Mouse (Mus musculus) cerebellum, adult 8-10 months (tissue): ENCODE data around the gene Zdhhc21.
A peak's percentile ranks its signal among the peaks of the same experiment; 100 is the strongest.

Experiments used
- DNase-seq: peaks from one replicate; pipeline ENCODE4 v3.0.0; 2022

Gene Zdhhc21

DNA sequence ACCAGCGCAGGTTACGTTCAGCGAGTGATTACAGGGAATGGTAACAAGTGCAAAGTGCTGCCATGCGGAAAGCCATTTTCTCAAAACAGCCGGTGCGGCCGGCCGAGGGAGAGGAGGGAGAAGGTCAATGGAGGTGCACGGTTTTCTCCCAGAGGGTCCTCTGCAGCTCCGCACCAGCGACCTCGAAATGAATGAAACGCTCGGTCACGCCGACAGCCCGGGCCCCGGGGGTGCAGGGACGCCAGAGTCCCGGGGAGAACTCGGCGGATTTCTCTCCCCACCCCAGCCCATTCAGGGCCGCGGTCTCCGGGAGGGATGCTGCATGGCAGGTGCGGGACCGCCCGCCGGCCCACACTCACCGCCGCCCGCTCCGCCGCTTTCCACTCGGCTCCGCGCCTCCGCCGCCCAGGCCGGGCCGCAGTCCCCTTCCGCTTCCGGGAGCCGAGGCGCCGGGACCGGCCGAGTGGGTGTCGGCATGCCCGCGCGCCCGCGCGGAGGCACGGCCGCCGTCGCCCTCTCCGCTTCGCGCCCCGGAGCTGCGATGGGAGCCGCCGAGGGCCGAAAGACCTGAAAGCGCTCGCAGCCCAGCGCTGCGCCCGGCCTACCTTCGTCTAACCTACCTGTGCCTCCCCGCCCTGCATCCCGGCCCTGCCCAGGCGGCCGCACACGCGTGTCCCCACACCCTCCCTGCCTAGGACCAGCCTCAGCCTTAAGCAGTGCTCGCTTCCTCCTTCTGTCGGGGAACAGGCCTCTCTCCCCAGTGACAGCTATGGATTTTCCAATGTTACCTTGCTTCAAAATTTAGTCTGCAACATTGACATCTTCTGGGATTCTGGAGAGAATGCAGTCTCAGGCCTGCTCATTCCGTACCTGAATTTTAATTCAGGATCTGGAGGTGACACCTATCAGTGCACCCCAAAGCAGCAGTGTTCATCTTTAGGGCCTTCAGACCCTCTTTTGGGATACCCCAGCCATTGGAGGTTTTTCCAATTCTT lies at the start of gene Zdhhc21:
Gene Zdhhc21, minus strand, starts transcription at position 828 of the 995 bp plus-strand sequence.
- DNase-seq = peak; percentile 89

DNA sequence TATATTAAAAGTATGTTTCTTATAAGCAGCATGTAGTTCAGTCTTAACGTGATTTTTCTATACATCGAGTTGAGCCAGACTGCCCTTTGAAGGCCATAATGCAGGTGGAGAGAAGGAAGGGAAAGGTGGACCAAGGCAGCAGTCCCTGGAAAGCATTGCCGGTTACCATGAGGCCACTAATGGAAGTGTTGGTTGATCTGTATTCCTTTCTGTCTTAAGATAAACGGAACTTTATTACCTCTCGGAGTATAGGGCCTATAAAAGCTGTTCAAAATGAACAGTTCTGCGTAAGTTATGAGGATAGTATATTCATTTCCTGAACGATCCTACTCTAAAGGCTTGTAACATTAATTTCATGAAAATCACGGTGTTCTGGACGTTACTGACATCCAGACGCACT lies 35.5 kb upstream of the Zdhhc21 start:
- no peak for DNase-seq

DNA sequence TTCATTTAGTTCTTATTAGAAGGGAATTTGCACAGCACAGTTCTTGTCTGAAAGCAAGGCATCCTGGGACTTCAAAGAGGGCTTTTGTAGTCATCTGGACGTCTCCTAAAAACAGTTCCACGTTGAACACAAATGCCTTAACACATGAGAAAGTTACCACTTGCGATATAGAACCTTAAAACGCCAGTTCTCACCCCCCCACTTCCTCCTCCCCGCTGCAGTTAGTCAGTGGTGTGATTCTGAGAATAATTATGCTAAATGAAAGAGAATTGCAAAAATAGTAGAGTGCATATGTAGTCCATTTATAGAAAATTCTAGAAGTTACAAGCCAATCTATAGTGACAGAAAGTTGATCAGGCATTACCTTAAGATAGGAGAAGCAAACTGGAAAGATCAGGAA lies 32.5 kb upstream of the Zdhhc21 start:
- no peak for DNase-seq

DNA sequence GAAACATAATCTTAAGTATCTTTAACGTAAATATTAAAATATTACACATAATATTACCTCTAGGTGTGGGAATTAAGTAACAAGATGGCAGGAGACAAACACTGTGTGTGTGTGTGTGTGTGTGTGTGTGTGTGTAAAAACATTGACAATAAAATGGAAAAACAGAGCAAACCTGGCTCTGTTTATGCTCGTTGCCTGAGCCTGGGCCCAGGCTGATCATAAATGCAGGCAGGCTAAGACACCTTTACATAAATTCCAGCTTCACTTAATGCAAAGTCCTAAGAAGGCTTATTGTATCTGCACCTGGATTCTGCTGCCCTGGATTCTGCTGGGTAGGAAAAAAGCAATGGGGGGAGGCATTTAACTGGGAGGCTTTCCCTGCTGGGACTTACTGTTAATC lies 31.8 kb upstream of the Zdhhc21 start:
- no peak for DNase-seq

DNA sequence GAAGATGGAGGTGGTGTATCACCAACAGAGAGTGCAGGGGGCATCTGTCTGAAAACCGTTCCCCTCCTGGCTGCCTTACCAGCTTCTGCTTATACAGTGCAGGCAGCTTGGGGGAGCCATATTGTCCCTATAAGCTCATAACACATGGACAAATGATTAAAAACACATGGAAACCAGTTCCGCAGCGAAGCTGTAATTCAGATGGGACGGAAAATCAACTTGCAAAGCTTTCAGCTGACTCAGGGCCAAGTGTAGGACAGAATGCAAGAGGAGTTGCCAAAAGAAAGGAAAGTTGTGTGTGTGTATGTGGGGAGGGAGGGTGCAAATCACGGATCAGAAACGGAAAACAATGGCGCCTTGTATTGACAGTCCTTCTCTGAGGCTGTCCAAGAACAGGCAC lies 31.3 kb upstream of the Zdhhc21 start:
- DNase-seq = no peak

DNA sequence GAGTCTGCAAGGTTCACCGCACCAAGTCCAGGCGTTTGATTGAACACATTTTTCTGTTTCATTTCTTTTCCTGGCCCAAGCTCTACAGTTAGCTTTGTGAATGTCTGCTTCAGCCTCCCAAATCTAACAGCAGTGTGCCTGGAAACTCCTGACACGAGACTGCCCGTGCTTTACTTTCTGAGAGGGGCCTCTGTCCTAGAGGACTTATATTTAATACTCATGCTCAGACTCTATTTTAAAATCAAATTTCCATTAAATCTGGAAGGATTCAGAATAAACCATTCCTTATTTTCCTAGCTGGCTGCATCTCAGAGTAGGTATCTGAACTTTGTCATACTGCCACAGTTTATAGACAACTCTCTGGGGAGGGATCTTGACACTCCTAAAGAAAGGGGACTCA lies 30.8 kb upstream of the Zdhhc21 start:
- no peak for DNase-seq

DNA sequence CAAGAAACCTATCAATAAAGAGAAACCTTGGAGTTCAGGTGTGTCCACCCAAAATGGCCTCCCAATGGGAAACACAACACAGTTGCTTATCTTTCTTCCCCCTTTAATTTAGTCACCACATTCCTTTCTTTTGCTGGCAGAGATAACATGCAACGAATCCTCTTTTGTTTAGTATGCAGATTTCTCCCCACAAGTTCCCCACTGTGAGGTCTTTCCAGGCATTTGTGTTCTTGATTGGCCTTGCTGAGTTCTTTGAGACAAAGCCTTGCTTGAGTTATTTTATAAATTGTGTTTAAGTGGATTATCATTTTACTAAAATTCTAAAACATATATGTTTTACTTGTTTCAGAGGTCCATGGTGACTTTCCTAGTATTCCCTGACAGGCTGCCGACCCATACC lies 26.4 kb upstream of the Zdhhc21 start:
- DNase-seq = no peak

DNA sequence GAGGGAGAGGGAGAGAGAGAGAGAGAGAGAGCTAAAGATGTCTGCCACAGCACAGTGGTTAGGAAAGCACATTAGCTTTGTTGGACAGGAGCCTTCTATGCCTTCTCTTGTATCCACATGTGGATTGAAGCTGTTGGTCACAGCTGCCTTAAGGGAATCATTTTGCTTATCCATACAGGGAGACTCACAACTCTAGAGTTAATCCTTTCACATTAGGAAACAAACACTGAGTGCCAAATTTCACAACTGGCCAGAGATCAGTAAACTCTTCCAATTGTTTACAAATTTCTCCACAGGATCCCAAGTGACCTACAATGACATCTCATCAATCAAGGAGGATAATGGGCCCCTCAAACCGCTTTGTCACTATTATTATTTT lies 25.8 kb upstream of the Zdhhc21 start:
- no peak for DNase-seq

DNA sequence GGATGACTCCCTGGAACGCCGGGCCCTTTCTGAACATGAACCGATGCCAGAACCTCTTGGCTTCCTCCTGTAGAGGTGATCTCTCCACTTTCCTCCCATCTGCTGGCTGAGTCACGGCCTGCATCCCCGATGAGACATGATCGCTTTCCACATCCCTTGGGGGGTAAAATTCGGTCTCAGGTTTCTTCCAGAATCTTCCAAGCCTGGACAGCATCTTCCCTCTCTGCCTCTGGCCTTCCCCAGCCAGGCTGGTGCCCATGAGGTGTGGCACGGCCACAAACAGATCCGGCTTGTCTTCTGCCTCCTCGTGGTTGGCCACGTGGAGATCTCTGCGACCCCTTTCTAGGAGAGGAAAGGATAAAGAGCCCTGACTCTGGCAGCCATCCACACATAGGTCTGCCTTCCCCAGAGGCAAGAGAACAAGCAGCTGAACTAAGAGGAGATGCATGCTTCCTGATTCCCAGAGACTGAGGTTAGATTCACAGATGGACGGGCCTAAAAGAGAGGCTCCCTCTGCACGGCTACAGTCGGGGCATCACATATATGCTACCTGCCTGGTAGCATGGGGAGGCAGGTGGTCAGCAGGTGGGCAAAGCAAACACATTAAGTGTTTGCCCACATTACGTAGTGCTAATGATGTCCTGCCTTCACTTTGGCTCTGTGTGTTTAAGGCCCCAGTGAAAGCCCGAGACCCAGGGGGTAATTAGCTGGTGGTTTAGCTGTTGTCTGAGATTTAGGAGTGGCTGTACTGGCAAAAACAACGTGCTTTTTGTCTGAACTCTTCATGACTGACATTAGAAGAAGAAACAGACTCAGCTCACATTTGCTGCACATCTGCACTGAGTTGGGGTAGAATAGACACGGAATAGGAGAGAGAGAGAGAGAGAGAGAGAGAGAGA lies 25.1 kb upstream of the Zdhhc21 start, which contains the start of gene Cer1:
Gene Cer1, minus strand, starts transcription at position 513 of the 899 bp plus-strand sequence.
- DNase-seq = peak; percentile 55

DNA sequence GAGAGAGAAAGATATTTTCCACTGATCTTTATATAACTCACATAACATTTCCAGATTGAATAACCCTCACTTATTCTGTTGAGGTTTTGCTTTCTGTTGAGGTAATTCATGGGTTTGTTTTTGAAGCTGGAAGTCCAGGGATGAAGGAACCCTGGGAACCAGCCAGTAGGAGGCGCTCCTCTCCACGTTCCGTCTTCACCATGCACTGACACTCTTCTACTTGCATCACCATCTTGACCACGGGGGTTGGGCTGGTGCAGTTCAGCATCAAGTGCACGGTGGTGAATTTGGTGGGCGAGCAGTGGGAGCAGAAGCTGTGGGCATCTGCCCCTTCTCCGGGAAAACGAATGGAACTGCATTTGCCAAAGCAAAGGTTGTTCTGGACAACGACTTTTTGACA lies 22.7 kb upstream of the Zdhhc21 start:
- DNase-seq = no peak

DNA sequence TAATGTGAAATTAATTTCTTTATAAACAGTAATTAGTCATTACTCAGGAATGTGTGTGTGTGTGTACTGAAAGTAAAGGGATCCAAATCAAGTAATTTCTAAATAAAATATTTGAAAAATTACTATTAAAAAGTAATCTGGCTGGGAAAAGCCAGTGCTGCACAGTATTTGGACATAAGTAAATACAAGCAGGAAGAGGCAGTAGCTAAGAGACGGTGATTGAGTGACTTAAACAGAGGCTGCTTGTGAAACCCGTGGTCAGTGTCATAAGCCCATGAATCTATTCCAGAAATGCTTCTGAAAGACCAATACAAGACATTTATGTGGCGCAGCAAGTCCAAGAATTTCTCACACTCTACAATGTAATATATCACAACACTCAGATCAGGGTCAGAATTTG lies 21.6 kb upstream of the Zdhhc21 start:
- DNase-seq = no peak

DNA sequence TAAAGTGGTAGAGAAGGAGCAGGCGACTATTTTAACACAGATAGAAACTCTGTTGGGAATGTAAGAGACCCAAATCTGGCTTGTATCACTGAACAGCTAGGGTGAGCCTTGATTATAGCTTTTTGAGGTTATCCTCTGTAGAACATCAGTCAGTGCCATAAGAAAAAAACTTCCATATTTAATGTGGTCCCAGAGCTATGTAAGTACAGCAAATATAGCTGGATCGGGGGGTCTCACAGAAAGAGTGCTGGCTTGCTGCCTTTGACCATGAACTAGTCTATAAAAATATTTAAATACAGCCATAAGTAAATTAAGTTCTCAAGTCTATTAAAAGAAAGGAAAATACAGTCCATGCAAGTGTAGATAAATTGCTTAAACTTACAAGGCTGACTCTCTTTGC lies 20.5 kb upstream of the Zdhhc21 start:
- DNase-seq = no peak

DNA sequence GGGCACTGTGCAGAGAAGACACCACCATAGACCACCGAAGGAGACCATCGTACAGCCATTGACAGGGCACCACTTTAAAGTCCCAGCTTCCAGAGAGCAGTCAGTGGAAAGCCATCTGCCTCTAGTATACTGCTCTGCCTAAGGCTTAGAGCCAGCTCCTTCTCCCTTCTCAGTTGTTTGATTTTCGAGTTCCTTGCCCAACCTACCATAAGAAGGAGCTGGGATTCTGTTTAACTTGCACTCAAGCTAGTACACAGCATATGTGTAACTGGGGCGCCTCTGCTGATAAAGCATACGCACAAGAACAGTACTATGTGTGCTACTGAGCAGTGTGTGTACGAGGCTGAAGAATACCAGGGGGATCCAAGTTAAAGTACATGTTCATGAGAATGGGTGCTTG lies 19.4 kb upstream of the Zdhhc21 start:
- DNase-seq = no peak

DNA sequence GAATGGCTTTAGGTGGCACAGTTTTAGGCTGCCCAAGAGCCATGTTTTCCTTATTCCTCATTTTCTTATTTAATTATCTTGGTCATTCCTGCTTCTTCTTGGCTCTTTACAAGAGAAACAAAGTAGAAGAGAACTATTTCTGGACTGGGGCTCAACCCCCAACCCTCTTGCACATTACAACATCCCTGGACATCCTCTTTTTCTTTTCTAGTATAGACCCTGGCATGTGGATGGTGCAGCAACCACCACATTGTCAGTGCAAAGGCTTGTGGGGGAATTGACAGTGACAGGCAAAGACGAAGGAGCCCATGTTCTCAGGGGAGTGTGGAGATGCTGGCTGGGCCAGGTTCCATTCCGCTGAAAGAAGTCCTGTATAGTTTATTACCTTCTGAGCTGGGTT lies 16.9 kb upstream of the Zdhhc21 start:
- no peak for DNase-seq

DNA sequence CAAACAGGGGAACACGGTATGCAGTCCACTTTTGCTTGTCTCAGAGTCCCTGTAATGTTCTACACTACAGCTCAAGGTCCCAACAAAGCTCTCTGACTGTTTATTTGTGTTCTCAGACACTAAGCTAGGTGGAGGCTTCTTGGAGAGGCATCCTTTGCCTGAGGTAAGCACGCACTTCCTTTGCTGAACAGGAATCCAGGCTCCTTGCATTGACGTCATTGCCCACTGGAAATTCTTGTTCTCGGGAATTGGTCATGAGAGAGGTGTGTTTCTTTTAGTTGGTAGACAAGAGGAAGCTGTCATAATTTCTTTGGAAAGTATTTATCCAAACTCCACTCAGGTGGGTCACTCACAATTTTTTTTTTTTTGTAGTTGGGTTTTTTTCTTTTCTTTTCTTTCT lies 15.8 kb upstream of the Zdhhc21 start:
- DNase-seq = no peak

DNA sequence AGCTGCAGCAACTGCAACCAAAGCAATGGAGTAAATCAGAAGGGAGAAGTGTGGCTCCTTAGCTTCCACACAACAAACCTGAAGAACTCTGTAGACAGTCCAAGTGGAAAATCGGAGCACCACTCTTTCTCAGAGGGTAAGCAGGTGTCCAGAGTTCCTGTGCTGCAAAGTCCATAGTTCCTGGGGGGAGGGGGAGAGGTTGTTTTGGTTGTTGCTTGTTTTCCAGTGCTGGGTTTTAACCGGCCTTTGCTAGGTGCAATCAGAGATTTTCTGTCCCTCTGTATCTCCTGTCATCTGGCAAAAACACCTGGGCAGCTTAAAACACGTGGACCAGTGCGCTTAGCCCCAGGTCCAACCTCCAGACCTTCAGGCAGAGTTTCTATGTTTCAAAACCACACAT lies 15.0 kb upstream of the Zdhhc21 start:
- no peak for DNase-seq

DNA sequence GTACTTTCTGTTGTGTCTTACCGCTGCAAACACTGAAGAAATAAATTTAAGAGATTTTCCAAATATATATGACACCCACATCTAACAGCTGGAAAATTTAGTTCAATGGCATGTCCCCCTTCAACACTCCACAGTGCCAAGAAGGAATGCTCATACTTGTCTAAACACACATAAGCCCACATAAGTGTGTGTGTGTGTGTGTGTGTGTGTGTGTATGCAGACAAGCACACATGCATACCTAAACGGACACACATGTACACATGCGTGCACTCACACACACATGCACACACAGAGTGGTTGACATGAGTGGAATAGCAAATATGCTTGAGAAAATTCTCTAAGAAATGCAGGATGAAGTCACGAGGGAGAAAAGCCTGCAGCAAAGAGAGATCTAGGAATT lies 12.8 kb upstream of the Zdhhc21 start:
- no peak for DNase-seq

DNA sequence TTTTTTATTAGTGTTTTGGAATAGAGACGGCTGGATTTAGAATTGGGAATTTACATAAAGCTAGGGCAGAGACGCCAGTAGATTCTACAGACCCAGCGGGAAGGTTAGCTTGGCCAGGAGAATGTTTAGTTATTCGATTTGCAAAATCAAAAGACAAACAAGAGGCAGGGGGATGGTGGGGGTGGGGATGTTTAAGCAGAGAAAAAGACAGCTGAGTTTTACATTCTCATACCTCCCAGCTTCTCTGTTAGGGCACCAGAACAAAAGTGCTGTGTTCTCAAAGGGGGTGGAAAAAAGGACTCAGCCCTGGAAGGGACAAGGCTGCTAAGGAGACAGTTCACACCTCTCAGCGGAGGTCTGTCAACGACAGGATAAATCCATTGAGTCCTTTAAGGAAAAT lies 12.4 kb upstream of the Zdhhc21 start:
- DNase-seq = no peak

DNA sequence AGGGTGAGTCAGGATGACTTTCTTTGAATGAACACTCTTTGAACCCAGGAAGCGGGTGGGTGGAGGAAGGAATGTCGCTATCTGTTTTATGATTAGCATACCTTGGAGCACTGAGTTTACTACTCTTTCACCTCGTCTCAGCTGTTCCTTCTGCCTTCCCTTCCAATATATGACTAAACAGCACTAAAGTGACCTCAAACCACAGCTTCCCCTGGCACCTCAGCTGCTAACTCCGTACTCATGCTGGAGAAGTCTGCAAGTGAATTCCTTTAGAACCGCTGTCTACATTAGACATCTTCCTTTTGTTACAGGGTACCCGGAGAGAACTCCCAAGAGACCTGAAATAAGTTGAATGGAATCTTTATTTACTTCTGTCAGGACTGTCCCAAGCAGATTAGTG lies 11.2 kb upstream of the Zdhhc21 start:
- no peak for DNase-seq

DNA sequence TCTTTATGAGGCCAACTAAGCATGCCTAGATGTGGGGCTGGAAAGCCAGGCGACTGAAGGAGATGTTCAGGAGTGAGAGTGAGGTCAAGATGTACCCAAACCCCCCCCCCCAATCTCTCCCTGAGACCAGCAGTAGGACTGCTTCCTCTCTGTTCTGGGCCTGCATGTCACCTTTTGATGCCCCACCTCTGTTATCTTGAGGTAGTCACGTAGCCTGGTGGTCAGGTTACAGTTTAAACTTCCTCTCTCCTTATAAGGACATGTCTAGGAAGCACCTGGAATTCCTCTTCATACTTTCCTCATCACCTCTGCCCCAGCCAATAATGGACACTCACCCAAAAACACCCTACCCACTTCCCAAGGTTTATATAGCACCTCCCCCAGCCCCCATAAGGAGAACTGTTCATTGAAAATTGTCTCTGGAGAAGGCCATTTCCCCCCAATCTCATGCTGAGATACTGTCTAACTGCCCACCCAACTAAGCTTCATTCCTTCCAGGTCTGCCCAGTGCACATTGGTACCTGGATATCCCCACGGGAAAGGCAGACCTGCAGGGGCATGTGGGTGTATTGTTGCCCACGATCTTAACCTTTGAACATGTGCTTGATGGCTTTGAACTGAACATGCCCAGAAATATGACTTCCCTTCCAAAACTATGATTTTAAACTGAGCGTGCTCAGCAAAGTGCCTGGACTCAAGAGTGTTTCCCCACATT lies 8.1 kb upstream of the Zdhhc21 start:
- no peak for DNase-seq

DNA sequence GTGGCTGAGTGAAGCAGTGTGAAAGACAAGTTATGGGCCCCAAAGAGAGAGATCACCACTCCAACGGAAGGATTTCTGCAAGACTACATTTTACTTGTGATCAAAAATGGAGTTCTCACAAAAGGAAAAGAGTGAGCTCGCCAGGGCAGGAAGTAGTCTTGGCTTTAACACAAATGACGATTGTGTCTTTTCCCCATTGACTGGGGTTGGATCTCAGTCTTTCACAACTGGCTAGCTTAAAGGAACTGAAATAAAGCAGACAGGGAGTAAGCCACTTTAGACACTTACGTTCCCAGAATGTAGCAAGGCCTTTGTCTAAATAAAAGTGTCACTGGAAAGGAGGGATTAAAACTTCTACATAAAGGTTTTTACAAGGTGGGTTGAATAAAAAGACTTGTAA lies 7.4 kb upstream of the Zdhhc21 start:
- DNase-seq = no peak

DNA sequence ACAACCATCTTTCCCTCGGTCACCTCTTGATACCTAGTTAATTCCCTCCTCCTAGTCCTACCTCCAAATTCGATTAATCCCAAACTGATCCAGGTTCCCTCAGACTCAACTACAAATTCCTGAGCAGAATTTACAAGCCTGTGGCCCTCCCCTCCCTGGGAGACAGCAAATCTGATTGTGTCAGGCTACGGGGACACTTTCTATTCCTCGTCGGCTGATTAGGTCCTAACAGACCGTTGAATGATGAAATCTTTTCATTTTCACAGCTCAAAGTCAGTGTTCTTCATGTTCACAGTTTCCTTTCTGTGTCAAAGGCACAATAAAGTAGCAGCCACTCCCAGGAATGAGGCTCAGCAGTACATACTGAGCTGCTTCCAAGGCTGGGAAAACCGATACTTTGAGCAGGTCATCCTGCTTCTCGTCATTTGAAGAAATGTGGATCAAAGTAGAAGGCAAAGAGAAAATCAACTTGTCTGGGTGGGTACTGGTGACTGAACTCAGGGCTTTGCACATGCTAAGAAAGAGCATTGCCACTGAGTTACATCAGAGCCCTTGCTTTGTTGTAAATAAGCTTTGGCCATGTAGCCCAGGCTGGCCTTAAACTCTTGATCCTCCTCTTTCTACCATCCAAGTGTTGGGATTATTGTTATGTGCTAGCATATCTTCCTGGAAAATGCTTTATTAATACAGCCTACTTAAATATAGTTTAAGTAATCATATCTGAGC lies 5.4 kb upstream of the Zdhhc21 start:
- DNase-seq = no peak
